Mouse (Mus musculus): ENCODE measurements around the gene Tmed9. TPM values are rescaled to one million over a fixed set of nuclear protein-coding genes. Genes with fewer than 3 reads are reported as not detected.
"Not testable (repeated sequence)": the region's sequence is repeated elsewhere in the genome, so short reads cannot be mapped to it uniquely, and the experiment has no call there.

Tmed9 gene
- polyA plus RNA-seq, 1 experiment from 2014 or later = 136 TPM

- ATAC-seq (ENCODE audit: low FRiP score, low TSS enrichment) = no peak
- Histone ChIP-seq H3K9me3 (ENCODE audit: control insufficient read depth, low read length) (no peaks in the 10 kb centered on the region), H3K27me3 (ENCODE audit: control insufficient read depth, insufficient read depth, low read length) (no peaks in the 10 kb centered on the region), H3K36me3 (ENCODE audit: control insufficient read depth, insufficient read depth, low read length) (peaks cover 4% of the 10 kb centered on the region; the same call in 1 of the 2 replicates), H3K4me3 (ENCODE audit: low read depth, low read length) (no peak overlapping the region), H3K4me2 (replicated peaks; ENCODE audit: low read depth) (no peak overlapping the region), H3K4me1 (replicated peaks; ENCODE audit: control insufficient read depth, insufficient read depth) (no peaks in the 10 kb centered on the region), H3K9ac (ENCODE audit: low read length) (no peak overlapping the region), H3K27ac (replicated peaks) (no peak overlapping the region)
- TF ChIP-seq EP300 (optimal IDR thresholded peaks at IDR 0.05) (no peak), CTCF (IDR thresholded peaks at IDR 0.05; ENCODE audit: low read depth) (no peak)
- 78% methylated on average over 2 of the region's 2 CpGs for WGBS
- no peak for DNase-seq (ENCODE audit: low spot score)
These were observed 46.7 kb downstream of the Tmed9 start for GRCm38 (mm10) chr13:55620275-55620674.

DNA sequence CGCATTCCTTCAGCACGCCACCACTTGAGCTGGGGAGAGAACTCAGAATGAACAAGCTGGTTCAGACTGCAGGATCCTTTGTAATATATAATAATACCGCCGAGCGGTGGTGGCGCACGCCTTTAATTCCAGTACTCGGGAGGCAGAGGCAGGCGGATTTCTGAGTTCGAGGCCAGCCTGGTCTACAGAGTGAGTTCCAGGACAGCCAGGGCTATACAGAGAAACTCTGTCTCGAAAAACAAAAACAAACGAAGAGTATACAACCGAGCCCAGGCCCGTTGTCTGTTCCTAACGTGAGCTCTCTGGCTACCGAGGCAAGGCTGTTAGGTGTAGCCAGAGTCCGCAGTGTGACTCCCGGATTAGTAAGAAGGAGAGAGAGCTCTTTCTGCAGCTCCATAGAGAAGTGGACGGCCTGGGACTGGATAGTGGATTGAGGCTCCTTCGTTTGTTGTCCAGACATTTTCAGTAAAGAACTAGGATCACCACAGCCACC is 48.7 kb downstream of the Tmed9 start:
- 13% methylated on average over 19 of the region's 20 CpGs for WGBS

DNA sequence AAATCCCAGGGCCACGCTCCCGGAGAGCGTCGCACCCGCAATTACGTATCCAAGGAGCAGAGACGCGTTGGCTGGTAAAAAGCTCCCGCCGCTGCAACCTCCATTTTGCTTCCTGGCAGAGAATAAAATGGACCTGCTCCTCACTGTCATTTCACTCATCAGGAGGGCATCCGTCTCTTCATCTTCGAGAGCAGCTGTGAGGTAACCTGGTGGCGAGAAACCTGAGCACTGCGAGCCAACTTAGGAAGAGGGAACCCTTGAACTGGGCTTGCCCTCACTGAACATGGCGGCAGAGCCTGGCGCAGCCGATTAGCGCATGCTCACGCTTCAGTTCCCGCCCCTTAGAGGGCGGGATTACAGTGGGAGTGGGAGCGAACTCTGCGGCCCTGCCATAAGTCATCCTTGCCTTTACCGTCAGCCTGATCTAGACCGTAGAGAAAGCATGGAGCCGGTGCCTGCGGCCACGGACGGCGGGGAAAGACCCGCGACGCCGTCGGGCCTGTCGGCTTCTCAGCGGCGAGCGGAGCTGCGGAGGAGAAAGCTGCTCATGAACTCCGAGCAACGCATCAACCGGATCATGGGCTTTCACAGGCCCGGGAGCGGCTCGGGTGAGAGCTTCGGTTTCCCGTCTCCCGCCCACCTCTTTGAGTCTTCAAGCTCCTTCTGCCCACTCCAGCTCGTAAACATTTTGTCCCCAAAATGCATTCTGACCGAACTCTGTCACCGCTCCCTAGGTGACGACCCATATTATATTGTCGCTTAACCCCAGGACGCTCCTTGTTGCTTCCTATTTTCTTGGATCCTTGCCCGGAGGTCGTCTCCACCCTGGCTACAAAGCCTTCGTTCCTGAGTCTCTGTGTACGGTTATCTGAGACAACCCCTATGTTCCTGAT is 49.4 kb downstream of the Tmed9 start, which contains the start of gene Caml:
TSS of gene Caml (plus strand) at position 357 of the 893 bp plus-strand sequence.
- no peaks in the 10 kb centered on the region for H3K4me1 ChIP-seq (replicated peaks; ENCODE audit: control insufficient read depth, insufficient read depth)
- no peaks in the 10 kb centered on the region for H3K27me3 ChIP-seq (ENCODE audit: control insufficient read depth, insufficient read depth, low read length)
- peak within 1 kb of the TSS; percentile 85 for H3K4me3 ChIP-seq (ENCODE audit: low read depth, low read length)
- H3K9ac ChIP-seq (ENCODE audit: low read length) = peak within 1 kb of the TSS; percentile 78
- DNase-seq (ENCODE audit: low spot score) (peak; percentile 91), ATAC-seq (ENCODE audit: low FRiP score, low TSS enrichment) (peak; percentile 98)
- H3K27ac ChIP-seq (replicated peaks) = peak within 1 kb of the TSS; percentile 85
- TF ChIP-seq CTCF (IDR thresholded peaks at IDR 0.05; ENCODE audit: low read depth) (peak; percentile 20; the same call in 1 of the 2 replicates), EP300 (optimal IDR thresholded peaks at IDR 0.05) (no peak)
- no peaks in the 10 kb centered on the region for H3K9me3 ChIP-seq (ENCODE audit: control insufficient read depth, low read length)
- peak within 1 kb of the TSS; percentile 83 for H3K4me2 ChIP-seq (replicated peaks; ENCODE audit: low read depth)
- WGBS = under 1% methylated on average over 59 of the region's 59 CpGs
- peaks cover 8% of the 10 kb centered on the region; the same call in 1 of the 2 replicates for H3K36me3 ChIP-seq (ENCODE audit: control insufficient read depth, insufficient read depth, low read length)

More for the DNA sequence above, 48.7 kb downstream of the Tmed9 start:
- Histone ChIP-seq H3K27ac (replicated peaks) (peak overlapping the region; percentile 85), H3K4me3 (ENCODE audit: low read depth, low read length) (peak overlapping the region; percentile 85), H3K4me2 (replicated peaks; ENCODE audit: low read depth) (peak overlapping the region; percentile 83), H3K9ac (ENCODE audit: low read length) (peak overlapping the region; percentile 78)
- not testable (repeated sequence) for H3K36me3 ChIP-seq (ENCODE audit: control insufficient read depth, insufficient read depth, low read length); ATAC-seq (ENCODE audit: low FRiP score, low TSS enrichment); H3K4me1 ChIP-seq (replicated peaks; ENCODE audit: control insufficient read depth, insufficient read depth); H3K27me3 ChIP-seq (ENCODE audit: control insufficient read depth, insufficient read depth, low read length); H3K9me3 ChIP-seq (ENCODE audit: control insufficient read depth, low read length); DNase-seq (ENCODE audit: low spot score)

- Histone ChIP-seq H3K36me3 (ENCODE audit: control insufficient read depth, insufficient read depth, low read length) (no peaks in the 10 kb centered on the region), H3K4me1 (replicated peaks; ENCODE audit: control insufficient read depth, insufficient read depth) (no peaks in the 10 kb centered on the region), H3K4me3 (ENCODE audit: low read depth, low read length) (peak within 1 kb of the TSS; percentile 93), H3K9me3 (ENCODE audit: control insufficient read depth, low read length) (no peaks in the 10 kb centered on the region), H3K27me3 (ENCODE audit: control insufficient read depth, insufficient read depth, low read length) (no peaks in the 10 kb centered on the region), H3K9ac (ENCODE audit: low read length) (peak within 1 kb of the TSS; percentile 92), H3K4me2 (replicated peaks; ENCODE audit: low read depth) (peak within 1 kb of the TSS; percentile 77), H3K27ac (replicated peaks) (peak within 1 kb of the TSS; percentile 61; the same call in 1 of the 2 replicates)
- WGBS = 6% methylated on average over 21 of the region's 30 CpGs
- DNase-seq (ENCODE audit: low spot score) (peak; percentile 93), ATAC-seq (ENCODE audit: low FRiP score, low TSS enrichment) (peak; percentile 89)
- TF ChIP-seq CTCF (IDR thresholded peaks at IDR 0.05; ENCODE audit: low read depth) = peak; percentile 93
- TF ChIP-seq EP300 (optimal IDR thresholded peaks at IDR 0.05) = no peak
These were observed 61.2 kb downstream of the Tmed9 start, which contains the start of gene Ddx46 for GRCm38 (mm10) chr13:55634639-55635127. Ddx46 (plus strand) TSS chr13:55635027.

DNA sequence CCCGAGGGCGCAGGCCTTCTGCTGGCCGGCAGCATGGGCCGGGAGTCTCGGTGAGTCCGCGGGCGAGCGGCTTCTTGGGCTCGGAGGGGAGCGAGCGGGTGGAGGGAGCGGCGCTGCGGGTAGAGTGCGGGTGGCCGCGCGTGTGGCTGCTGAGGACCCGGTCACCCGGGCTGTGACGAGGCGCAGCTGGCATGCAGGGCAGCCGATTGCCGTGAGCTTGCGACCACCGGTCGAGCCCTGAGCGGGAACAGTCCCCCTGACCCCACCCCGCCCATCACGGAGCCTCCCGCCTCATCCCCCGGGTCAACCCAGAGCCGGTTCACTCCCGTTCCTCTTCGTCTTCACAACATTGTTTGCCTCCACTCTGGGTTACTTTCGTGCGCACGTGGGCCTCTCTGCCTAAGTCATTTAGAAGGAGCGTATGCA is 61.6 kb downstream of the Tmed9 start:
- Histone ChIP-seq H3K36me3 (ENCODE audit: control insufficient read depth, insufficient read depth, low read length) (no peaks in the 10 kb centered on the region), H3K4me3 (ENCODE audit: low read depth, low read length) (peak overlapping the region; percentile 93), H3K9ac (ENCODE audit: low read length) (peak overlapping the region; percentile 92), H3K9me3 (ENCODE audit: control insufficient read depth, low read length) (no peaks in the 10 kb centered on the region), H3K27me3 (ENCODE audit: control insufficient read depth, insufficient read depth, low read length) (no peaks in the 10 kb centered on the region), H3K4me1 (replicated peaks; ENCODE audit: control insufficient read depth, insufficient read depth) (no peaks in the 10 kb centered on the region), H3K27ac (replicated peaks) (peak overlapping the region; percentile 61; the same call in 1 of the 2 replicates), H3K4me2 (replicated peaks; ENCODE audit: low read depth) (peak overlapping the region; percentile 77)
- DNase-seq (ENCODE audit: low spot score) = no peak
- WGBS = under 1% methylated on average over 32 of the region's 40 CpGs
- TF ChIP-seq EP300 (optimal IDR thresholded peaks at IDR 0.05) (no peak), CTCF (IDR thresholded peaks at IDR 0.05; ENCODE audit: low read depth) (no peak)
- ATAC-seq (ENCODE audit: low FRiP score, low TSS enrichment) = peak; percentile 74
